Mouse (Mus musculus) gastrocnemius, adult 2 months (tissue): Measurements from ENCODE around the gene Prodh2. TPM values are rescaled to one million over a fixed set of nuclear protein-coding genes. Genes with fewer than 3 reads are reported as not detected.
A peak's percentile ranks its signal among the peaks of the same experiment; 100 is the strongest.
"Not testable (repeated sequence)": the region's sequence is repeated elsewhere in the genome, so short reads cannot be mapped to it uniquely, and the experiment has no call there.

Experiments used
- DNase-seq: peaks from one replicate; pipeline ENCODE4 v3.0.0; 2022
- H3K27ac ChIP-seq: fragments of 200-600 bp; 2 replicates; pipeline ENCODE4 v1.8.1; 2022; ENCODE audit warnings: mild to moderate bottlenecking
- H3K4me3 ChIP-seq: fragments of 200-600 bp; 2 replicates; pipeline ENCODE4 v1.8.1; 2022; ENCODE audit warnings: mild to moderate bottlenecking, moderate library complexity
- CTCF ChIP-seq: fragments of 200-600 bp; IDR thresholded peaks from 2 replicates; pipeline ENCODE4 v1.8.1; 2022; ENCODE audit warnings: antibody characterized with exemption, mild to moderate bottlenecking, moderate library complexity
- intact Hi-C: fragments of 180-260 bp; cut with DNase I; formaldehyde crosslinking; loops from one replicate; pipeline ENCODE4 v1.15.1; 2025
- total RNA-seq, 2 experiments: library from RNA; stranded (reverse); gene quantifications; 2 replicates each; pipeline ENCODE4 v1.2.3; 2021

The Prodh2 gene
- total RNA-seq, 2 experiments from 2014 or later, result not detected

GRCm38 (mm10) chr7:30463568-30463967, 29.9 kb upstream of the Prodh2 start:
- no peak for TF ChIP-seq CTCF

GRCm38 (mm10) chr7:30463996-30464395, 29.4 kb upstream of the Prodh2 start:
- intact Hi-C loops, result no loop called here
- no peak overlapping the region for H3K4me3 ChIP-seq
- TF ChIP-seq CTCF, result no peak
- DNase-seq, result no peak
- no peak overlapping the region for H3K27ac ChIP-seq

More at GRCm38 (mm10) chr7:30463568-30463967, 29.9 kb upstream of the Prodh2 start:
- intact Hi-C loops, result no loop called here
- no peak for DNase-seq
- H3K27ac ChIP-seq, result no peak overlapping the region
- H3K4me3 ChIP-seq, result no peak overlapping the region

GRCm38 (mm10) chr7:30464816-30465300, 28.6 kb upstream of the Prodh2 start:
- H3K27ac ChIP-seq, result no peak overlapping the region
- TF ChIP-seq CTCF, result no peak
- H3K4me3 ChIP-seq, result no peak overlapping the region
- intact Hi-C loops, result no loop called here
- DNase-seq, result no peak

GRCm38 (mm10) chr7:30472411-30472810, 21.0 kb upstream of the Prodh2 start:
- no peak for DNase-seq
- intact Hi-C loops, result no loop called here
- Histone ChIP-seq H3K4me3 (no peak overlapping the region), H3K27ac (no peak overlapping the region)
- TF ChIP-seq CTCF, result peak; percentile 56

- no peak for TF ChIP-seq CTCF
- DNase-seq, result no peak
- Histone ChIP-seq H3K27ac (no peak overlapping the region), H3K4me3 (no peak overlapping the region)
- intact Hi-C loops, result no loop called here
Measured at GRCm38 (mm10) chr7:30474999-30475398, 18.4 kb upstream of the Prodh2 start.

GRCm38 (mm10) chr7:30476136-30476535, 17.3 kb upstream of the Prodh2 start:
- DNase-seq, H3K4me3 ChIP-seq, intact Hi-C loops, H3K27ac ChIP-seq: not testable (repeated sequence)

- no peak for TF ChIP-seq CTCF
Measured at GRCm38 (mm10) chr7:30477415-30478381, 15.7 kb upstream of the Prodh2 start.

GRCm38 (mm10) chr7:30484250-30484649, 9.2 kb upstream of the Prodh2 start:
- H3K27ac ChIP-seq, result no peak overlapping the region
- no peak overlapping the region for H3K4me3 ChIP-seq
- TF ChIP-seq CTCF, result no peak
- intact Hi-C loops, result no loop called here
- DNase-seq, result no peak

More at GRCm38 (mm10) chr7:30477415-30478381, 15.7 kb upstream of the Prodh2 start:
- no peak for DNase-seq
- H3K27ac ChIP-seq, result no peak overlapping the region
- intact Hi-C loops, result no loop called here
- H3K4me3 ChIP-seq, result peak overlapping the region; percentile 60

GRCm38 (mm10) chr7:30490251-30490956, 3.0 kb upstream of the Prodh2 start:
- DNase-seq, result no peak
- Histone ChIP-seq H3K4me3 (peak overlapping the region; percentile 21; the same call in 1 of the 2 replicates), H3K27ac (no peak overlapping the region)
- intact Hi-C loops, result loop anchor here (5.0 kb wide), 1 partner anchor 118 kb away; no protein-coding TSS in a partner anchor
- TF ChIP-seq CTCF, result peak; percentile 67

- Histone ChIP-seq H3K4me3 (no peak overlapping the region), H3K27ac (no peak overlapping the region)
- TF ChIP-seq CTCF, result no peak
- intact Hi-C loops, result loop anchor here (5.0 kb wide), 1 partner anchor 119 kb away; no protein-coding TSS in a partner anchor
- no peak for DNase-seq
Measured at GRCm38 (mm10) chr7:30490957-30491307, 2.5 kb upstream of the Prodh2 start.

GRCm38 (mm10) chr7:30492765-30493164, 657 bp upstream of the Prodh2 start:
- intact Hi-C loops, result loop anchor here (5.0 kb wide), 1 partner anchor 120 kb away; no protein-coding TSS in a partner anchor
- TF ChIP-seq CTCF, result peak; percentile 85

GRCm38 (mm10) chr7:30495506-30496042, 2.2 kb downstream of the Prodh2 start:
- intact Hi-C loops, H3K27ac ChIP-seq, DNase-seq, H3K4me3 ChIP-seq: not testable (repeated sequence)

More at GRCm38 (mm10) chr7:30492765-30493164, 657 bp upstream of the Prodh2 start:
- Histone ChIP-seq H3K4me3 (no peak overlapping the region), H3K27ac (no peak overlapping the region)
- peak; percentile 82 for DNase-seq

- H3K4me3 ChIP-seq, DNase-seq, H3K27ac ChIP-seq, intact Hi-C loops: not testable (repeated sequence)
Measured at GRCm38 (mm10) chr7:30501159-30501558, 7.7 kb downstream of the Prodh2 start.
